Mouse (Mus musculus) left cerebral cortex, adult 18-20 months (tissue): ENCODE results near the gene Scaf8. TPM values are rescaled to one million over a fixed set of nuclear protein-coding genes. Genes with fewer than 3 reads are reported as not detected.

Source experiments
- total RNA-seq, 2 experiments: library from RNA; stranded (reverse); gene quantifications; 2 replicates each; pipeline ENCODE4 v1.2.3; 2021

The Scaf8 gene
- total RNA-seq, 2 experiments from 2014 or later, result 54.9 to 57.5 TPM

Other genes starting within 250 kb of the Scaf8 start
- 10 to 100 TPM; 75.6 to 84.1 TPM for gene Tiam2, start 211.6 kb downstream of the Scaf8 start, total RNA-seq